Mouse (Mus musculus) ES-Bruce4 (cell line): ENCODE measurements around the gene Pik3cd.

Experiments
- CTCF ChIP-seq: IDR thresholded peaks from one replicate; pipeline ENCODE4 v1.8.1; 2011; ENCODE audit warnings: low read depth, low read length
- EP300 ChIP-seq: IDR thresholded peaks from 2 replicates; pipeline ENCODE4 v1.6.1; 2011; ENCODE audit warnings: low read depth, low read length; ENCODE audit not compliant: insufficient read depth

GRCm38 (mm10) chr4:149604518-149604917 lies 97.9 kb downstream of the Pik3cd start:
- peak; percentile 67 for TF ChIP-seq CTCF
- no peak for TF ChIP-seq EP300
